Mouse (Mus musculus): ENCODE data around the gene Amz2.

Amz2 gene

DNA sequence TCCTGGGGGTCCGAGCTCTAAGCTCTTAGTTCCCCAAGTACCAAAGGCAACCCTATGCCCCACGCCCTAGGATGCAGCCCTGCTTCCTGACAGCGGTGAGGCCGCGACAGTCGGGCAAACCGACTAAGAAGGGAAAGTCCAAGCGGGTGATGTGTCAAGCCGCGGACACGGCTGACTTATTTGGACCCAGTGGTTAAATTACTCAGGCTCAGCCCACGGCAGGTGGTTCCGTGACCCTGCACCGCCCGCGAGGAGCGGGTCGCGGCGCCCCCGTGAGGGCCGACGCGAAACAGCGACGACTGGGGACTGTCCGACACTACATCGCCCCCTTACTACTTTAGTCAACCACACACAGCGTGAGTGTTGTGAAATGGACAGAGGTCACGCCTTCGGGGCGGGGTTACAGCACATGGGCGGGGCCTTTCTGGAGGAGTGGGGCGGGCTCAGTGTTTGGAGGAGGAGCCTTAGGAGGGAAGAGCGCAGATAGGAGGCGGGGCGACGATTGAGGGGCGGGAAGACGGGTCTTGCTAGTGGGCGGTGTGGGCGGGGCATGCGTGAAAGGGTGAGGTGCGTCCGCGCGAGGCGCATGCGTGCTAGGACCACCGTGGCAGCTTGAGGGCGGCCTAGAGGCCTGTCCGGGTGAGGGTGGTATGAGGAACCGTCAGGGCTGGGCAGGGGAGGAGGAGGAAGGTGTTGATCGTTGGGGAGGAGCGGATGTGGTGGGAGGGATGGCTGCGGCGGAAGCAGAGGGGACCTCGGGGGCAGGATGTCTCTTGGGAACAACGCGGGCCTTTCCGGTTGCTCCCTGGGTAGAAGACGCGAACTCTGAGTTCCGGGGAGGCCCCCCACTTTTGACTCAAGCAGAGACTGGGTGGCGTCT, at the start of gene Amz2:
Gene Amz2, plus strand, starts transcription at position 555 of the 880 bp plus-strand sequence.
- DNase-seq (ENCODE audit: extremely low read depth, low read depth), result peak; percentile 92

GRCm38 (mm10) chr11:109376484-109377143, 49.1 kb upstream of the Amz2 start:
- no peak for DNase-seq (ENCODE audit: extremely low read depth, low read depth)

- no peak for DNase-seq (ENCODE audit: extremely low read depth, low read depth)
Measured at GRCm38 (mm10) chr11:109377477-109377876, 48.3 kb upstream of the Amz2 start.

GRCm38 (mm10) chr11:109378051-109378450, 47.7 kb upstream of the Amz2 start:
- DNase-seq (ENCODE audit: extremely low read depth, low read depth), result no peak

GRCm38 (mm10) chr11:109380662-109381061, 45.1 kb upstream of the Amz2 start:
- peak; percentile 83 for DNase-seq (ENCODE audit: extremely low read depth, low read depth)

DNA sequence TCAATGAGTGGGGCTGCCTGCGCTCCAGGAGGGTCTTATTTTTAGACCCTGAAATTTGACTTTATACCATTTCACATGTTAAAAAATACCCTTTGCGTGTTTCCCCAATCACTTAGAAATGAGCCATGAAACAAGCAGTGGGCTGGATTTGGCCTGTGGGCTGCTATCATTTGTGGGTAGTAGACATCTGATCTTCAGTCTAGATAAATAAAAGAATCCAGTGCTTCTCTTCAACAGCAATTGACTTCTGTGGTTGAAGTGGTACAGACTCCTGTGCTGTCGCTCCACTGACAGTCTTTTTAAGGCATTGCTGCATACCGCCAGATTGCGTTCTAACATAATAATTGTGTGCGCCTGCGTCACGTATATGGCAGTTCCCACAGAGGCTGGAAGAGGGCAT, 40.5 kb upstream of the Amz2 start:
- DNase-seq (ENCODE audit: extremely low read depth, low read depth), result no peak

DNA sequence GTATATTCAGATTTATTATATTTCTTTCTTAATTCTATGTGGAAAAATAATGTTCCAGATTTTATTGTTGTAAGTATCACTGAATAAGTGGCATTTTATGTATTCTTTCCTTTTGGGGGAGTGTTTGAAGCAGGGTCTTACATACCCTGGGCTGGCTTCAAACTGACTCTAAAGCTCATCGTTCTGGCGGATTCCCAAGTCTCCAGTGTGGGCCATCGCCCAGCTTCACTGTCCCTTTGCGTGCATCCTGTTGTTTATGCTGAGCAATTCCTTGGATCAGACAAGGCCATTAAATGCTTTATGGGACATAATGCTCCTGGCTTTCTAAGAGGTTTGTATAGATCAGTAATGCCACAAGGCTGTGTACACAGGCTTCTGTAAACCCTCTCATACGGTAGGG, 36.7 kb upstream of the Amz2 start:
- DNase-seq (ENCODE audit: extremely low read depth, low read depth), result no peak

GRCm38 (mm10) chr11:109391200-109391599, 34.5 kb upstream of the Amz2 start:
- no peak for DNase-seq (ENCODE audit: extremely low read depth, low read depth)

DNA sequence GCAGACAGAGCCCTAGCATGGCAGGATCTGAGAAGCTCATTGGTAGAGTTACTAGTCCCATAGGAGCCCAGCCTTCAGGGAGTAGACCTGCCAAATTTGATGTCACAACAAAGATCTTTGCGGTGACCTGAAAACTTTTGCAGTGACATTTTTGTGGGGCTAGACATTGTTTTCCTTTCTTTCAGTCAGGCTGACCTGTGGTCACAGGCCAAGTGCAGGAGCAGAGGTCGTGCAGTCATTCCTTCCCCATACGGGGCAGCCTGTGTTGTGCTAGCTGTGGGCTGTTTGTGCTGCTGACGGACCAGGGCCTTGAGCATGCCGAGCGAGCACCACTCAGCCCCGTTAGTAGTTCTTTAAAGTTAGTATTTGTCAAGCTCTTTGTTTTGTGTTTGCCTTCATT, 34.0 kb upstream of the Amz2 start:
- no peak for DNase-seq (ENCODE audit: extremely low read depth, low read depth)

- DNase-seq (ENCODE audit: extremely low read depth, low read depth), result no peak
Measured at GRCm38 (mm10) chr11:109392601-109393000, 33.1 kb upstream of the Amz2 start.

DNA sequence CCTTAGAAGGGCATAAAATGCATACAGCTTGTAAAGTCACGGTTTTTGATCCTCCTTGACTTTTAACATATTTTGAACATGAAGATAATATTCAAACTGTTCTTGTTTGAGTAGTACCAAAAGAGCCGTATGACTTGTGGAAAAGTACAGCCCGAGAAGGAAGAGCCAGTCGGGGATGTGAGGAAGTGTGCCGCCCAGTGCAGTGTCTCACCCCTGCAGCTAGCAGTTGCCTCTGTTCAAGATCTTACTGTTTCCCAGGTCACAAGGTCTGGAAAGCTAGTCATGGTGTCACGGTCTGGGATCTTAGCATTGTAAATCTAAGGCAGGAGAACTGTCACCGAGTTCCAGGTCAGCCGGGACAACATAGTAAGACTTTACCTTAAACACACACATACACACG, 31.0 kb upstream of the Amz2 start:
- no peak for DNase-seq (ENCODE audit: extremely low read depth, low read depth)

DNA sequence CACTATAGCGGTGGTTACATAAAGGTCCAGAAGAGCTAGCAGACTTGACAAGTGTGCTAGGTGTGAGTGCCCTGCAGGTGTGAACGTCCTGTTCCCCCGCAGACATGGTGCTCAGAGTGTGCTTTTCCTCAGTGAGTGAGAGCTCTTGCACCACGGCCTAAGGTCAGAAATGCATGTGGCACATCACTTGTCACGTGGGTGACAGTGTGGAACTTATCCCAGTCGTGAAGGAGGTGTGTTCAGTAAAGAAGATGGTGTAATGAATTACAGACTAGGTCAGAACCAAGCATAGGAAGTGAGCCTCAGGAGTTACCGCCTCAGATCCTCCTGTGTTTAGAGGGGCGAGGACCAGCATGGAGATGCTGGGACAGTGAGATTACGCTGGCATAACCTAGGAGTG, 30.5 kb upstream of the Amz2 start:
- no peak for DNase-seq (ENCODE audit: extremely low read depth, low read depth)

DNA sequence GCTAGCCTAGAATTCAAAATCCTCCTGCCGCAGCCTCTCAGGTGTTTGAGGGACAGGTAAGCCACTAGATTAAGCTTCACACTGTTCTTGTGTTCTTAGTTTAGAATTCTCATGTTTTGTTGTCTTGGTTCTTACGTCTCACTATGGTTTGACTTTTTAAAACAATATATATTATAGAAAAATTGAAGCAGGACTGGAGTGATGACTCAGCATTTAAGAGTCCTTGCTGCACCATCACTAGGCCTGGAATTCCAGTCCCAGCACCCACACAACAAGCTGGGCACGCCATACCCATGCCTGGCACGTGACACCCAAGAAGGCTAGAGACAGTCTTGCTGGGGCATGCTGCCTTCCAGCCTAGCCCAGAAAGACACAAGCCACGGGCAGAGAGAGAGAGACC, 19.3 kb upstream of the Amz2 start:
- no peak for DNase-seq (ENCODE audit: extremely low read depth, low read depth)

DNA sequence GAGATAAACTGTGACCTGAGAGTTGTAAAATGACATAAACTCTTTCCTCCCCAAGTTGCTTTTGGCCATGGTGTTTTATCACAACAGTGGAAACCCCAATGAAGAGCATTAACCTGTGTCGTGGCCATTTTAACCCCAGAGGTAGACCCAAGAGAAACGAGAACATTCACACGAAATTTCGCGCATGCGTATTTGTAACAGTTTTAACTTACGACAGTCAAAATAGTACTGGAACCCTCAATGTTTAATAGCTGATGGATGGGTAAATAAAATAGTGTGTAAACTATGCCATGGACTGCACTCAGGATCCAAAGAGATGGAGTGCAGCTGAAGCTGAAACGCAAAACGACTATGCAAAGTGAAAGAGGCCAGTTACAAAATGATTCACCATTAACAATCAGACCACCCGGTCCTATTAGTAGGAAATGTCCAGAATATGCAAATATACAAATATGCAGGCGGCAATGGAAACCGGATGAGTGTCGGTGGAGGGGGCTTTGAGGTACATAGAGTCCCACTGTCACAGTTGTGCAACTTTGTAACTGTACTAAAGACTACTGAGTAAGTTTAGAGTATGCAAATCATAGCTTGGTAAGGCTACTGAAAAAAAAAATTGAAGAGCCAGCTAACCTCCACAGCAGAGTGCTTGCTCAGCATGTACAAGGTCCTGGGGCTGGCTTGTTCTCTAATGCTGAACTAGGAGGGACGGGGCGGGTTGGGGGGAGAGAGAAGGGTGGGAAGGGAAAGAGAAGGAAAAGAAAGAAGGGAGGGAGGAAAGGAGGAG, 15.4 kb upstream of the Amz2 start:
- DNase-seq (ENCODE audit: extremely low read depth, low read depth), result no peak

DNA sequence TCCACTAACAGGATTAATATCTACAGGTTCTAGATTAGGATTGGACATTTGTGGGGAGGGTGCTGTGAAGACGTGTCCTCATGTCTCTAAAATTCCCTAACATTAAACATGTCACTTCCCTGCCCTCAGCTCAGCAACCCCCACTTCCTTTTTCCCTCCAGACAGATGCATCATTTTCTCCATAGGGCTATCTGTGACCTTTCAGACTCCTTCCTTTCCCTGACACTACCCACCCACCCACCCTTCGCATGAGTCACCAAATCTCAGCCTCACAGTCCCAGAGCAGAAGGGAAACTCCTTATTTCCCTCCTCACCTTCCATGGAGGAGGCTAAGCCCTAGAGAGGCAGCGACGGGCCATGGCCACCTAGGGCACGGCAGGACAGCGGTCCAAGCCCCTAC, 12.1 kb upstream of the Amz2 start, which contains the start of gene 9930022D16Rik:
Gene 9930022D16Rik, plus strand, starts transcription at position 301 of the 400 bp plus-strand sequence.
- DNase-seq (ENCODE audit: extremely low read depth, low read depth), result no peak

- no peak for DNase-seq (ENCODE audit: extremely low read depth, low read depth)
Measured at GRCm38 (mm10) chr11:109414802-109415201, 10.9 kb upstream of the Amz2 start.

- no peak for DNase-seq (ENCODE audit: extremely low read depth, low read depth)
Measured at GRCm38 (mm10) chr11:109416709-109417420, 8.9 kb upstream of the Amz2 start.

- no peak for DNase-seq (ENCODE audit: extremely low read depth, low read depth)
Measured at GRCm38 (mm10) chr11:109417472-109418040, 8.2 kb upstream of the Amz2 start.

GRCm38 (mm10) chr11:109419461-109419860, 6.3 kb upstream of the Amz2 start:
- DNase-seq (ENCODE audit: extremely low read depth, low read depth), result no peak

- peak; percentile 64 for DNase-seq (ENCODE audit: extremely low read depth, low read depth)
Measured at GRCm38 (mm10) chr11:109419961-109420566, 5.7 kb upstream of the Amz2 start.
